Mouse (Mus musculus) granulocyte monocyte progenitor cell, adult 5-6 weeks (primary cell): ENCODE results near the gene Gm14085. TPM values are rescaled to one million over a fixed set of nuclear protein-coding genes. Genes with fewer than 3 reads are reported as not detected.
A peak's percentile ranks its signal among the peaks of the same experiment; 100 is the strongest.
"Not testable (repeated sequence)": the region's sequence is repeated elsewhere in the genome, so short reads cannot be mapped to it uniquely, and the experiment has no call there.

Source experiments
- ATAC-seq: replicated peaks from 2 replicates; pipeline ENCODE4 v1.8.0; 2016; ENCODE audit warnings: mild to moderate bottlenecking, moderate TSS enrichment, inconsistent platforms; ENCODE audit not compliant: poor library complexity, severe bottlenecking
- total RNA-seq, 2 experiments: library from RNA; stranded (forward) in 1 of 2; stranded (reverse) in 1 of 2; fragments of 200-712, 200-1000 nt in 1 of 2; fragments of >200 nt in 1 of 2; fragmentation: Nextera tagmentation in 1 of 2; gene quantifications; 2 replicates each; pipeline ENCODE4 v1.2.3; 2014 to 2017

Gene Gm14085
- 2.8 and 8.6 TPM in 2 replicates for total RNA-seq (2014; fragmentation: Nextera tagmentation)
- total RNA-seq (2017): 7.2 and 11.4 TPM in 2 replicates

GRCm38 (mm10) chr2:122484641-122485040 lies at the start of gene Gm14085:
Gm14085 (plus strand) TSS chr2:122484941.
- ATAC-seq: no peak

GRCm38 (mm10) chr2:122438706-122439482 lies 45.8 kb upstream of the Gm14085 start:
- peak; percentile 90 for ATAC-seq

GRCm38 (mm10) chr2:122440521-122440920 lies 44.2 kb upstream of the Gm14085 start:
- ATAC-seq: peak; percentile 88

- ATAC-seq: no peak
Measured at GRCm38 (mm10) chr2:122441000-122441933, 43.5 kb upstream of the Gm14085 start.

- peak; percentile 35 for ATAC-seq
Measured at GRCm38 (mm10) chr2:122450351-122450750, 34.4 kb upstream of the Gm14085 start.

GRCm38 (mm10) chr2:122452426-122452825 lies 32.3 kb upstream of the Gm14085 start:
- no peak for ATAC-seq

- ATAC-seq: peak; percentile 24
Measured at GRCm38 (mm10) chr2:122466901-122467300, 17.8 kb upstream of the Gm14085 start.

- ATAC-seq: peak; percentile 97
Measured at GRCm38 (mm10) chr2:122467351-122468013, 17.3 kb upstream of the Gm14085 start.

- no peak for ATAC-seq
Measured at GRCm38 (mm10) chr2:122469221-122469620, 15.5 kb upstream of the Gm14085 start.

- no peak for ATAC-seq
Measured at GRCm38 (mm10) chr2:122476585-122476984, 8.2 kb upstream of the Gm14085 start.

GRCm38 (mm10) chr2:122483787-122484186 lies 954 bp upstream of the Gm14085 start:
- ATAC-seq: peak; percentile 80

- ATAC-seq: peak; percentile 82
Measured at GRCm38 (mm10) chr2:122485654-122486053, 913 bp downstream of the Gm14085 start.

- ATAC-seq: not testable (repeated sequence)
Measured at GRCm38 (mm10) chr2:122486122-122486521, 1.4 kb downstream of the Gm14085 start.

GRCm38 (mm10) chr2:122486674-122487073 lies 1.9 kb downstream of the Gm14085 start:
- no peak for ATAC-seq

- not testable (repeated sequence) for ATAC-seq
Measured at GRCm38 (mm10) chr2:122529696-122530095, 45.0 kb downstream of the Gm14085 start.

GRCm38 (mm10) chr2:122531290-122531689 lies 46.5 kb downstream of the Gm14085 start:
- ATAC-seq: no peak

- no peak for ATAC-seq
Measured at GRCm38 (mm10) chr2:122531726-122532125, 47.0 kb downstream of the Gm14085 start.

GRCm38 (mm10) chr2:122532136-122532801 lies 47.5 kb downstream of the Gm14085 start:
- peak; percentile 19; the same call in 1 of the 2 replicates for ATAC-seq

GRCm38 (mm10) chr2:122532802-122533186 lies 48.1 kb downstream of the Gm14085 start:
- peak; percentile 66 for ATAC-seq

GRCm38 (mm10) chr2:122533378-122533777 lies 48.6 kb downstream of the Gm14085 start:
- ATAC-seq: peak; percentile 51; the same call in 1 of the 2 replicates
